Mouse (Mus musculus) kidney, postnatal 36 days (tissue): ENCODE measurements around the gene Gabrg3.
"Not testable (repeated sequence)": the region's sequence is repeated elsewhere in the genome, so short reads cannot be mapped to it uniquely, and the experiment has no call there.

Source experiments
- DNase-seq, 2 experiments: peaks; one replicate each; pipeline ENCODE4 v3.0.0; 2021 to 2022; ENCODE audit warnings: mixed read lengths in 2 of 2

Gene Gabrg3

GRCm38 (mm10) chr7:57307337-57307736, 79.7 kb downstream of the Gabrg3 start:
- DNase-seq: no peak

DNA sequence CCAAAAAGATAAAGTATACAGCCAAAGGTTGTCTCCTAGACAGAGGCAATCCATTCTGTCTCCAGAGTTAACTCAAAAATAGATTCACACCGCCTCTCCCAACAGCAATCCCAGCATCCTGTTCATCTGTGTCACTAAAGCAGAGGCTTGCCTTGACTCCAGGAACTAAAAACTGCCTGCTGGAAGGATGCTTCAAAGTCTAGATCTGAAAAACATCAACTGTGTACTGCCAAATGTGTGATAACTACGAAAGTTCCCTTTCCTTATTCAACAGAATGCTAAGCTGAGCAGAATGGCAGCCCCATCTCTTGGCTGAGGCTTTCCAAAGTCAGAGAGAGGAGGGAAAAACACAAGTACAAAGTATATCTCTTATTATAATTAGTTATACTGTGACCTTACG, 90.3 kb downstream of the Gabrg3 start:
- DNase-seq: no peak

- no peak for DNase-seq
Measured at GRCm38 (mm10) chr7:57294127-57294526, 92.9 kb downstream of the Gabrg3 start.

- no peak for DNase-seq
Measured at GRCm38 (mm10) chr7:57293564-57293963, 93.4 kb downstream of the Gabrg3 start.

- DNase-seq: no peak
Measured at GRCm38 (mm10) chr7:57283186-57283585, 103.8 kb downstream of the Gabrg3 start.

DNA sequence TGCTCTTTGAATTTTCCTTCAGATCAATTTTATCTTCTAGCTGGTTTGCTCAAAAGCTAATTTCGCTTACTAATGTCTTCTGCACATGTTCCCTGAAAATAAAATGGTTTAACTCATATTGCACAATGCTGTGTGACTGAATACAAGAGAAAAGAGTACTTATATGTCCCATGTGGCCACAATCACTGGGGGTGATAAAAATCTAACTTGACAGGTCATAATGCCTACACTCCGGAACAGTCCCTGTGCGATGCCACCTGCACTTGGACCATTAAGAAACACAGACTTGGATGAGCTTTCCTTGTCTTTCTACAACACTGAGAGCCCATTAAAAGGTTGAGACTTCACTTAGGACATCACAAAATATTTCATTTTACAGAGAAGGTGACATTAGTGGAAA, 108.1 kb downstream of the Gabrg3 start:
- no peak for DNase-seq

GRCm38 (mm10) chr7:57260201-57260600, 126.8 kb downstream of the Gabrg3 start:
- DNase-seq: no peak

- DNase-seq: no peak
Measured at GRCm38 (mm10) chr7:57258893-57259574, 128.0 kb downstream of the Gabrg3 start.

DNA sequence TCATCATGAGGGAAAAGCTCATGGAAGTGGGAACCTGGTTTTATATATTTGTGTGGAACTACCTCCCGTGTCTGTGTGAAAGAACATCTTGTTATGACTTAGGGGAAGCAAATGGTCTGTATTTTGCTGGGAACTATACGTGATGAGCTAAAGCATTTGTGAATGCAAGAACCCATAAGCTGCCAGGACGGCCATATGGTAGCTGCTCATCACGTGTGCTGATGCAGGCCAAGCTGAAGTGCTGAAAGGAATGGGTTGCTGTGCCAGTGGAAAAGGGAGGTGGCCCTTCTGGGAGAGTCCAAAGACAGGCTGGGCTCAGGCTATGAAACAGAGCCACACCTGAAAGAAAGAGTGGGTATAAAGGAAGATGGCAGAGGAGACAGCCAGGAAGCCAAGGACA, 143.0 kb downstream of the Gabrg3 start:
- DNase-seq: no peak

GRCm38 (mm10) chr7:57214119-57214518, 172.9 kb downstream of the Gabrg3 start:
- no peak for DNase-seq

DNA sequence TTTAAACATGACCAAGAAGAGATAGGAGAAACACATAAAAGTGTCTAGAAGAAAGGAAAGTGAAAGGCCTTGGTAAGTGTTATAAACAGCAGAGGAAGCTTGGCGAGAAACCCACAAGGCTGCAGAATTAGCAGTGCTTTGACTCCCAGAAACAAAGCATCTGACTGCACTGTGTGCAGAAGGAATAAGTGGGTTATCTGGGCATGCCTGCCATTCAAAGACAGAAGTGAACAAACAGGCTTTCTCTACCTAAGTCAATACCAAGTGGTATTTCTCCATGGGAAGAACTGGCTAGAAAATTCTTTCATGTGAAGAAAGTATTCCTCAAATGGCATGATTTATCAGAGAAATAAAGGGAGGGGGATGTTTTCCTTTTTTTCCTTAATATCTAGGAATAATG, 201.0 kb downstream of the Gabrg3 start:
- no peak for DNase-seq

GRCm38 (mm10) chr7:57175891-57176545, 211.0 kb downstream of the Gabrg3 start:
- DNase-seq: not testable (repeated sequence)

DNA sequence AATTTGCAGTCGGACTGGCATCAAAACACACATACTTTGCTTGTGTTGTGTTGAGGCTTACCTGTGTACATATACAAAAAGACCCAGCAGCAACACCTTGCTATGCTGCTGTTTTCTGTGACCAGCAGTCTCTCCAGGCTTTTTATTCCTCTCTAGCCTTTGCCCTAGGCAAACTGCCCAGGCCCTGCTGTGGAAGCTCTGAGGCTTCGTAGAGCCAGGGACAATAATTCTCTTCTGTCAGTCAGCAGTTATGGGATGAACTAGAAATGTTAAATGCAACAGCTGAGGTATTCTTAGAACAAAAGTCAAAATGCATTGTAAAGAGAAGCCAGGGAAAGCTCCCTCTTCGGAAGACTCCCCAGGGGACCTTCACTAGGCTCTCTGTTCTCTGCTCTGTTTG, 220.1 kb downstream of the Gabrg3 start:
- DNase-seq: peak; percentile 32 to 68

GRCm38 (mm10) chr7:57158211-57158610, 228.8 kb downstream of the Gabrg3 start:
- DNase-seq: peak in 1 of 2 experiments; percentile 2

DNA sequence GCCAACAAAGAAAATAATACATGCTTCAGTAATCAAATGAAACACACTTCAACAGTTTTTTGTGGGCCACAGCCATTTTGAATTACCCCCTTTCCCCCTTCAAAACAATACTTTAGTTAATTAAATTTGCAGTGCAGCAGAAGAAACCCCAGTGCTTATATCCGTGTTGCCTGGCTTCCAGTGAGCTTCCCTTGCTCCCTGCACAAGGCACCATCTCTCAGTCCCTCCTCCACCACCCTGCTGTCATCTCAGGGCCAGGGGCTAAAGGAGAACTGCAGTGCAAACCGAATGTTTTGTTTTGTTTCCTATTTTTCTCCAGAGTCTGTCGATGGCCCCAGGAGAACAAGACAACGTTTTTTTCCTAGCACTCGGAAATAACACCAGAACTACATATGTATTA, 233.2 kb downstream of the Gabrg3 start:
- DNase-seq: no peak

DNA sequence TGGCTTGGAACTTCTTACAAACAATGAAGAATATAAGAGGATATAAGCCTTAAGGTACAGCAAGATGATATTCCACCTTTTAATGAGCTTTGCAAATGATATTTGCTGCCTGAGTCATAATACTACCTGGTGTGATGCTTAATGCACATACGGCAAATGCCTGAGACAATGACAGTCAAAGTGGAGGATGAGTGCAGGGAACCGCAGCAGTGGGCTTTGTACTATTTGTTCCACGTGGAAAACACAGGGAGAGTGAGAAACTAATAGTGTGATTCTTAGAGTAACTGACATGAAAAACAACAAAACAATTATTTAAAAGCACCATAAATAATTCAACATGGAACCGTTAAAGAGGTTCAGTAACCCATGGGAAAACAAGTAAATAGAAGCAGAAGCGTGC, 236.2 kb downstream of the Gabrg3 start:
- no peak for DNase-seq

DNA sequence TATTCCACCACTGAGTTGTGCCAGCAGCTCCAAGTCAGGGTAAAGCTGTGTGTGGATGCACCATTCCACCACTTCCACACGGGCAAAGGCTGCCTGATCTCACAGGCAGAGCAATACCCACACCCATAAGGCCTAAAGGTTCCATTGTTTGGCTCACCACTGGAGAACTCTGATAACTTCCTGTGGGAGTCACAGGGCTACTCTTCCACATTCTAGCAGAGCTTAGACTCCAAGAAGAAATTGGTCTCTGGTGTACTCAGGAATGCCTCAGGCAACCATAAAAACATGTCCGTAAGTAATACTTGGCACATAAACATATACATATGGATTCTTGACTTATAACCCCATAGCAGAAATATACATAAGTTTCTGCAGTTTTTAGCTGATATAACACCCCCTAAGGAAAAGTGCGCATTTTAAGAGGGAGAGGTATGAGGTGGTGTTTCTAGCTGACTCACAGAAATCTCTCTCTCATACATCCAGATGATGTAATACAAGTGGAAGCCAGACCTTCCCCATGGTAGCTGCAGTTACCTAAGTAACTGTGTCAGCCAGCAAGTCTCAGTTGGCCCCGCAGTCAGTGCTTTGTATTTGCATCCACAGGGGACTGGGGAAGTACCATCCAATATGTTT, 248.8 kb downstream of the Gabrg3 start:
- no peak for DNase-seq

- no peak for DNase-seq
Measured at GRCm38 (mm10) chr7:57133009-57133408, 254.0 kb downstream of the Gabrg3 start.

DNA sequence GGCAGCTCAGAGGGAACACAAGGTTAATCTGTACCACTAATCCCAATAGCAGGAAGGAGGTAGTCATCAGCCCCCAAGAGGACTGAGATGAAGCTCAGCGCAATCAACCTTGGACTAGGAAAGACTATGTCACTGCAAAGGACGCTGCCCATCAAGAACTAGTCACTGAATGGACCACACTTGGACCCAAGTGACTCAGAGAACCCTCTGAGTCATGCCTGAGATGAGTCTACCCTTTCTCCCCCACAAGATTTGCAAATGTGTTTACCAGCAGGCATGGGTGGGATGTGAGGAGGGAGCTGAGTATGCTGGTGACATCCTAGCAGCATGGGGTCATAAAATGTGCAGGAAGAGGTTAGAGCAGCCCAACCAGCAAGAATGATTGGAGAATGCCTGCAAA, 254.5 kb downstream of the Gabrg3 start:
- DNase-seq: no peak

- DNase-seq: no peak
Measured at GRCm38 (mm10) chr7:57100065-57100464, 286.9 kb downstream of the Gabrg3 start.

GRCm38 (mm10) chr7:57082071-57082470, 304.9 kb downstream of the Gabrg3 start:
- DNase-seq: no peak

DNA sequence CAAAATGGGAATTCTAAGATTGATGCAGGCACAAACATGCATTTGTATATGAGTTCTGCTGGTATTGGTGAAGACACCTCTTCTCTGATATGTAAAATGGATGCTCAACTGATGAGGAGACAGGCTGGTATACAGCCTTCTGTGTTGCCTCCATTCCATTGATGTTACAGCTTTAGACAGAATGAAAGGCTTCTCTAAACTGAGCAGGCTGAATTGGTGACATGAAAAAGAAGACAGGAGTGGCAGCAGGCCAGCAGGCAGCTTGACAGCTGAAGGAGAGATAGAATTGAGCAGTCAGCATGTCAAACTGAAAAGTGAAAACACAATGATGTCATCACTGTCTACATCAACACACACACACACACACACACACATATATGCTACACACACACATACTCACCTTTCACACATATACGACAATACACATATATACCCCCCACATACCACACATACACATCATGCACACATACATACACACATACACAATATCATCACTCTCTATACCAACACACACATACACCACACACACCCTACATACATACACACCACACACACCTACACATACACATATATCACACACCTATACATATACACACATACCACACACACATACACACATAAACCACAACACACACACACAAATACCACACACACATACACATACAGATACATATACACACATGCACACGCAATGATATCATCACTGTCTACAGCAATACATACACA, 315.4 kb downstream of the Gabrg3 start:
- no peak for DNase-seq

DNA sequence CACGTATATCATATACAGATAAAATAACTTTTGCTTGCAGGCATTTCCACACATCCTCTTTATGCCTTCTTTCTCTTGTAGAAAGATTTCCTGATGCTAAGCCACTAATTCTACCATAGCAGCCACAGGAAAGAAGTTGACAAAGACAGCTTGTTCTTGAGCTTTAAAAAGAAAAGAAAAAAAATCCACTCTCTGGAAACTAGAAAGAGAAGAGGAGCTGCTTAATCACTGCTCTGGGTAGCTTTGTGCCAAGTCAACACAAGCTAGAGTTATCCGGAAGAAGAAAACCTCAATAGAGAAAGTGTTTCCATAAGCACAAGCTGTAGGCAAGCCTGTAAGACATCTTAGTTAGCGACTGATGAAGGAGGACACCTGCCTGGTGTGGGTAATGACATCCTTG, 321.6 kb downstream of the Gabrg3 start:
- DNase-seq: no peak
